Mouse (Mus musculus) hindbrain, postnatal 0 days (tissue): ENCODE results near the gene Xpa. TPM values are rescaled to one million over a fixed set of nuclear protein-coding genes. Genes with fewer than 3 reads are reported as not detected.
"Not testable (repeated sequence)": the region's sequence is repeated elsewhere in the genome, so short reads cannot be mapped to it uniquely, and the experiment has no call there.

Source experiments
- ATAC-seq: fragments of 200-750 bp; cut with Nextera tagmentation; 2 replicates; pipeline ENCODE4 v1.8.0; 2017; ENCODE audit warnings: mild to moderate bottlenecking, moderate TSS enrichment, moderate library complexity
- DNase-seq: peaks from one replicate; pipeline ENCODE4 v3.0.0-alpha.2; 2015; ENCODE audit warnings: low spot score
- H3K27ac ChIP-seq: fragments of 300-500 bp; sonication (generic); 2 replicates; pipeline ENCODE4 v1.5.1; 2014; ENCODE audit warnings: mild to moderate bottlenecking
- H3K27me3 ChIP-seq: fragments of 300-500 bp; sonication (generic); 2 replicates; pipeline ENCODE4 v1.6.1; 2014; ENCODE audit warnings: low read length, mixed read lengths; ENCODE audit not compliant: insufficient read depth
- H3K36me3 ChIP-seq: fragments of 300-500 bp; sonication (generic); 2 replicates; pipeline ENCODE4 v1.6.1; 2014; ENCODE audit warnings: low read length, mixed read lengths; ENCODE audit not compliant: insufficient read depth
- H3K4me1 ChIP-seq: fragments of 300-500 bp; sonication (generic); 2 replicates; pipeline ENCODE4 v1.6.1; 2014; ENCODE audit warnings: antibody characterized with exemption, low read length, mixed read lengths; ENCODE audit not compliant: insufficient read depth
- H3K4me2 ChIP-seq: fragments of 300-500 bp; sonication (generic); 2 replicates; pipeline ENCODE4 v1.6.1; 2014; ENCODE audit warnings: low read depth, mild to moderate bottlenecking, low read length, moderate library complexity, mixed read lengths
- H3K4me3 ChIP-seq: fragments of 300-500 bp; sonication (generic); 2 replicates; pipeline ENCODE4 v1.5.1; 2014; ENCODE audit warnings: low read length
- H3K9ac ChIP-seq: fragments of 300-500 bp; sonication (generic); replicated peaks from 2 replicates; pipeline ENCODE4 v1.6.1; 2014; ENCODE audit warnings: mild to moderate bottlenecking, low read length, moderate library complexity, mixed read lengths
- H3K9me3 ChIP-seq: fragments of 300-500 bp; sonication (generic); 2 replicates; pipeline ENCODE4 v1.6.1; 2016; ENCODE audit warnings: low read length, mixed read lengths
- CTCF ChIP-seq: IDR thresholded peaks from 2 replicates; pipeline ENCODE4 v1.5.1; 2016; ENCODE audit warnings: antibody characterized with exemption, control low read depth, low read depth
- WGBS: fragments of 180-500 bp; shearing (Covaris S2); extraction: QIAGEN DNeasy Blood & Tissue Kit; methylation state at CpG from one replicate; pipeline ENCODE4 v1.1.7; 2014; 5-methylcytosine and 5-hydroxymethylcytosine counted together
- polyA plus RNA-seq: library from polyadenylated mRNA; unstranded; fragments of >200 nt; fragmentation: Nextera tagmentation; extraction: Ambion mirVana; gene quantifications from 2 replicates; pipeline ENCODE4 v1.2.1, GENCODE M21; 2015
- total RNA-seq: library from RNA; depleted of rRNA; stranded (reverse); fragments of >200 nt; gene quantifications from 2 replicates; pipeline ENCODE4 v1.2.3, GENCODE M21; 2014

Xpa gene
- total and polyA plus RNA-seq, 2 experiments from 2014 or later, result 18.9 to 35.9 TPM

- peak; percentile 92 for DNase-seq
- H3K4me2 ChIP-seq, result peak overlapping the region; percentile 67
- no peaks in the 10 kb centered on the region for H3K4me1 ChIP-seq
- peak overlapping the region; percentile 61 for H3K9ac ChIP-seq
- peak overlapping the region; percentile 38 for H3K4me3 ChIP-seq
- TF ChIP-seq CTCF, result peak; percentile 93
- 6% methylated on average over 7 of the region's 7 CpGs for WGBS
- H3K27ac ChIP-seq, result peak overlapping the region; percentile 84
- H3K27me3 ChIP-seq, result 0 out of 2 replicates have a peak, but pooled peaks cover 6% of the 10 kb centered on the region
- no peaks in the 10 kb centered on the region for H3K36me3 ChIP-seq
- H3K9me3 ChIP-seq, result no peaks in the 10 kb centered on the region
- peak; percentile 83 for ATAC-seq
Measured at GRCm38 (mm10) chr4:46201834-46202561, 5.9 kb upstream of the Xpa start.

- no peaks in the 10 kb centered on the region for H3K36me3 ChIP-seq
- no peak overlapping the region for H3K9ac ChIP-seq
- DNase-seq (no peak), ATAC-seq (no peak)
- 69% methylated on average over 5 of the region's 5 CpGs for WGBS
- no peak for TF ChIP-seq CTCF
- H3K27ac ChIP-seq, result no peak overlapping the region
- H3K4me2 ChIP-seq, result no peak overlapping the region
- H3K4me1 ChIP-seq, result peaks cover 9% of the 10 kb centered on the region
- H3K27me3 ChIP-seq, result 0 out of 2 replicates have a peak, but pooled peaks cover 6% of the 10 kb centered on the region
- no peak overlapping the region for H3K4me3 ChIP-seq
- H3K9me3 ChIP-seq, result no peaks in the 10 kb centered on the region
Measured at GRCm38 (mm10) chr4:46198064-46198463, 2.0 kb upstream of the Xpa start.

- Histone ChIP-seq H3K9me3 (no peaks in the 10 kb centered on the region), H3K4me2 (peak overlapping the region; percentile 75), H3K27ac (peak overlapping the region; percentile 95), H3K4me1 (peaks cover 9% of the 10 kb centered on the region), H3K4me3 (peak overlapping the region; percentile 84), H3K27me3 (0 out of 2 replicates have a peak, but pooled peaks cover 6% of the 10 kb centered on the region), H3K36me3 (no peaks in the 10 kb centered on the region), H3K9ac (peak overlapping the region; percentile 93)
- 16% methylated on average over 6 of the region's 6 CpGs for WGBS
- DNase-seq (peak; percentile 63), ATAC-seq (peak; percentile 81)
- no peak for TF ChIP-seq CTCF
Measured at GRCm38 (mm10) chr4:46196513-46196912, 402 bp upstream of the Xpa start.

- peak; percentile 44 for TF ChIP-seq CTCF
- H3K9ac ChIP-seq, result not testable (repeated sequence)
Measured at GRCm38 (mm10) chr4:46192011-46192410, 4.1 kb downstream of the Xpa start.

GRCm38 (mm10) chr4:46186466-46186865 is 9.6 kb downstream of the Xpa start:
- no peak overlapping the region for H3K9ac ChIP-seq
- no peak for DNase-seq
- no peaks in the 10 kb centered on the region for H3K27me3 ChIP-seq
- peaks cover 59% of the 10 kb centered on the region for H3K36me3 ChIP-seq
- 77% methylated on average over 3 of the region's 3 CpGs for WGBS
- H3K27ac ChIP-seq, result no peak overlapping the region
- H3K4me2 ChIP-seq, result no peak overlapping the region
- no peak for ATAC-seq
- no peak for TF ChIP-seq CTCF
- H3K4me3 ChIP-seq, result no peak overlapping the region
- no peaks in the 10 kb centered on the region for H3K9me3 ChIP-seq
- H3K4me1 ChIP-seq, result no peaks in the 10 kb centered on the region

More at GRCm38 (mm10) chr4:46192011-46192410, 4.1 kb downstream of the Xpa start:
- DNase-seq, ATAC-seq, H3K9me3 ChIP-seq, H3K4me2 ChIP-seq, H3K4me3 ChIP-seq, H3K27ac ChIP-seq, H3K4me1 ChIP-seq, H3K27me3 ChIP-seq: not testable (repeated sequence)
- peaks cover 19% of the 10 kb centered on the region; the same call in 1 of the 2 replicates for H3K36me3 ChIP-seq

GRCm38 (mm10) chr4:46185890-46186289 is 10.2 kb downstream of the Xpa start:
- Histone ChIP-seq H3K36me3 (peaks cover 60% of the 10 kb centered on the region), H3K9ac (no peak overlapping the region), H3K4me2 (no peak overlapping the region), H3K9me3 (no peaks in the 10 kb centered on the region), H3K4me1 (no peaks in the 10 kb centered on the region), H3K27ac (no peak overlapping the region), H3K27me3 (no peaks in the 10 kb centered on the region), H3K4me3 (no peak overlapping the region)
- WGBS, result 82% methylated on average over 9 of the region's 9 CpGs
- no peak for ATAC-seq
- no peak for TF ChIP-seq CTCF
- DNase-seq, result no peak

GRCm38 (mm10) chr4:46185423-46185822 is 10.7 kb downstream of the Xpa start:
- WGBS, result 85% methylated on average over 8 of the region's 8 CpGs
- H3K4me1 ChIP-seq, result no peaks in the 10 kb centered on the region
- no peak for TF ChIP-seq CTCF
- no peak overlapping the region for H3K4me2 ChIP-seq
- H3K9me3 ChIP-seq, result no peaks in the 10 kb centered on the region
- DNase-seq, result no peak
- H3K27ac ChIP-seq, result no peak overlapping the region
- ATAC-seq, result no peak
- no peaks in the 10 kb centered on the region for H3K27me3 ChIP-seq
- no peak overlapping the region for H3K9ac ChIP-seq
- H3K4me3 ChIP-seq, result no peak overlapping the region
- peaks cover 57% of the 10 kb centered on the region for H3K36me3 ChIP-seq
